Mouse (Mus musculus) G1E (cell line): ENCODE measurements around the gene P2rx1. TPM values are rescaled to one million over a fixed set of nuclear protein-coding genes. Genes with fewer than 3 reads are reported as not detected.

Source experiments
- ATAC-seq: 2 replicates; pipeline ENCODE4 v1.8.0; 2016; ENCODE audit warnings: mild to moderate bottlenecking; ENCODE audit not compliant: insufficient number of reproducible peaks, poor library complexity, low FRiP score, severe bottlenecking; ENCODE audit errors: extremely low read depth
- DNase-seq: peaks from one replicate; pipeline ENCODE4 v3.0.0; 2012; ENCODE audit warnings: low spot score
- H3K27me3 ChIP-seq: 2 replicates; pipeline ENCODE4 v1.6.1; 2012; ENCODE audit warnings: mild to moderate bottlenecking, low read length, inconsistent platforms; ENCODE audit not compliant: insufficient read depth
- H3K36me3 ChIP-seq: replicated peaks from 2 replicates; pipeline ENCODE3; 2012; ENCODE audit warnings: mild to moderate bottlenecking, inconsistent platforms
- H3K4me1 ChIP-seq: 2 replicates; pipeline ENCODE4 v1.6.1; 2012; ENCODE audit warnings: low read depth, low read length, inconsistent platforms, mixed read lengths; ENCODE audit not compliant: insufficient read depth
- H3K4me3 ChIP-seq: 2 replicates; pipeline ENCODE4 v1.5.1; 2012; ENCODE audit warnings: low read depth, mild to moderate bottlenecking, inconsistent platforms, low read length, moderate library complexity, mixed read lengths
- H3K9me3 ChIP-seq: replicated peaks from 2 replicates; pipeline ENCODE4 v1.6.1; 2012; ENCODE audit warnings: inconsistent platforms
- CTCF ChIP-seq: IDR thresholded peaks from 2 replicates; pipeline ENCODE4 v1.5.1; 2012; ENCODE audit warnings: low read depth, low read length, inconsistent platforms, mixed read lengths
- GATA1 ChIP-seq: IDR thresholded peaks from 2 replicates; pipeline ENCODE4 v1.6.1; 2012; ENCODE audit warnings: borderline replicate concordance, low read length, inconsistent platforms, mixed read lengths
- GATA2 ChIP-seq: IDR thresholded peaks from 2 replicates; pipeline ENCODE4 v1.6.1; 2012; ENCODE audit warnings: low read depth, low read length, inconsistent platforms, borderline replicate concordance
- POLR2AphosphoS5 ChIP-seq: IDR thresholded peaks from 2 replicates; pipeline ENCODE4 v1.6.1; 2012; ENCODE audit warnings: low read depth, low read length, inconsistent platforms; ENCODE audit not compliant: insufficient replicate concordance
- TAL1 ChIP-seq: conservative IDR thresholded peaks from 2 replicates; pipeline ENCODE4 v1.6.1; 2012; ENCODE audit warnings: low read depth, low read length, inconsistent platforms, mixed read lengths
- polyA plus RNA-seq: library from polyadenylated mRNA; stranded (reverse); fragments of >175 nt; gene quantifications from 2 replicates; pipeline ENCODE4 v1.2.3, GENCODE M21; 2012
- total RNA-seq, 2 experiments: library from RNA; stranded (forward) in 1 of 2; stranded (reverse) in 1 of 2; fragments of 200-1000 nt in 1 of 2; fragments of >200 nt in 1 of 2; fragmentation: Nextera tagmentation in 1 of 2; gene quantifications; 2 replicates each; pipeline ENCODE4 v1.2.3; 2014 to 2017

Gene P2rx1
- total and polyA plus RNA-seq, 3 experiments: 11.4 to 46.9 (median 14.8) TPM

DNA sequence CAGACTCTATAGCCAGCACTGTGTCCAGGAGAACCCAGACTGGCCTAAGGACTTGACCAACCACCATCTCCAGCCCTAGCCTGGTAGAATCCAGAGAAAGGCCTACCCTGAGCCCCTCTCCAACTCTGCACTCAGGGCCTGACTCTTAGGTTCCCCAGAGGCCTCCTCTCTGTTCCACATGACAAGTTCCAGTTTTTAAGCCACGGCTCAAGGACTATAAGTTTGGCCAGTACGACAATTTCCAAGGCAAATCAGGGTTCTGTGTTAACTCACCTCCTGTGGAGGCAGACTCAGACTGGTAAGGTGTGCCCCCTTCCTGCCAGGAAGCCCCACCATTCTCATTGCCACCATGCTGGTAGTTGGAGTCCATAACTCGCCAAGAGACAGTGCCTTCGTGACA lies 44.7 kb upstream of the P2rx1 start:
- Histone ChIP-seq H3K4me1 (peaks cover 57% of the 10 kb centered on the region), H3K4me3 (no peak overlapping the region), H3K36me3 (no peaks in the 10 kb centered on the region), H3K9me3 (no peaks in the 10 kb centered on the region; the same call in 1 of the 2 replicates), H3K27me3 (peaks cover 11% of the 10 kb centered on the region)
- DNase-seq (no peak), ATAC-seq (no peak)
- TF ChIP-seq CTCF (no peak), POLR2AphosphoS5 (no peak), GATA1 (no peak), TAL1 (no peak), GATA2 (no peak)

DNA sequence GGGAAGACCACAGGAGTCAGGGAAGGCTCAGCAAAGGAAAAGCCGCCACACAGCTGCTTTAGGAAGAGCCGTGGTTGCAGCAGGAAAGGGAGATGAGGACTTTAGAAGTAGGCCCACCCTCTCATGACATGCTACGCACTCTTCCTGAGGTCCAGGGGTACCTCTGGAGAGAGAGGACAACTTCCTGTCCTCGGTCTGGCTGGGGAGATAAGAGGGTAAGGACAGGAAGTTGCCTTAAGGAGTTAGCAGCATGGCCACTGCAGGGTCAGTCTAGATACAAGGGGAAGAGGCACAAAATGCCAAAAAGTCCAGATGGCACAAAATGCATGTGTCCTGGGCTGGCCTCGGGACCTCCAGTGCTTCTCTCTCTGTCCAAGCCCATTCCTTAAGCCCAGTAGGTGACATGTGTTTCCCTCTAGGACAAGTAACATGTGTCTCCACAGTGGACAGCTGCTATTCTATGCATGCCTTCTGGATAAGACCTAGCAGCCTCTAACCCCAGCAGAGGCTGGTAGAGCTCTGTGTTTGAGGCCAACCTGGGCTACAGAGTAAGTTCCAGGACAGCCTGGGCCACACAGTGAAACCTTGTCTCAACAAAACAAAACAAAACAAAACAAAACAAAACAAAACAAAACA lies 43.4 kb upstream of the P2rx1 start:
- H3K4me1 ChIP-seq: peaks cover 66% of the 10 kb centered on the region
- H3K27me3 ChIP-seq: peaks cover 18% of the 10 kb centered on the region
- no peaks in the 10 kb centered on the region for H3K9me3 ChIP-seq
- no peak for TF ChIP-seq GATA2
- no peak for TF ChIP-seq CTCF
- peak; percentile 55; the same call in 1 of the 2 replicates for TF ChIP-seq TAL1
- DNase-seq (peak; percentile 54), ATAC-seq (peak; percentile 87)
- no peaks in the 10 kb centered on the region for H3K36me3 ChIP-seq
- no peak overlapping the region; the same call in 1 of the 2 replicates for H3K4me3 ChIP-seq

DNA sequence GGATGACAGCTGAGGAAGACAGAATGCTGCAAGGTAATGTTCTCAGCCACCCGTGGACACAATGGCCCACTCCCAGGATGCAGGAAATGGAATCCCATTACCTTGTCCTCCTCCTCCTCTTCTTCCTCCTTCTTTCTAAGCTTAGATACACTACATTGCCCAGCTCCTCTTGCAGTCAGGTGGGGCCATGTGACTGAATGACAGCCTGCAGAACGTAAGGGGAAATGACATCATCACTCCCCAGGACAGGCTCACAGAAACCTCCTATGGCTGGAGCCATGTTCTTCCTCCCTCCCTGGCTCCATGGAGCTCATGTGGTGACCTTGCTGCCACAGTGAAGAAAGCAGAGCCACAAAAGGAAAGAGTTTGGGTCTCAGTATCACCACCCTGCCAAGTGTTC lies 41.6 kb upstream of the P2rx1 start:
- H3K9me3 ChIP-seq: no peaks in the 10 kb centered on the region
- TF ChIP-seq GATA1 (no peak), POLR2AphosphoS5 (no peak), CTCF (no peak), GATA2 (no peak), TAL1 (no peak)
- H3K27me3 ChIP-seq: peaks cover 34% of the 10 kb centered on the region
- H3K4me3 ChIP-seq: no peak overlapping the region
- ATAC-seq: no peak
- no peak for DNase-seq
- peaks cover 82% of the 10 kb centered on the region for H3K4me1 ChIP-seq
- H3K36me3 ChIP-seq: no peaks in the 10 kb centered on the region

DNA sequence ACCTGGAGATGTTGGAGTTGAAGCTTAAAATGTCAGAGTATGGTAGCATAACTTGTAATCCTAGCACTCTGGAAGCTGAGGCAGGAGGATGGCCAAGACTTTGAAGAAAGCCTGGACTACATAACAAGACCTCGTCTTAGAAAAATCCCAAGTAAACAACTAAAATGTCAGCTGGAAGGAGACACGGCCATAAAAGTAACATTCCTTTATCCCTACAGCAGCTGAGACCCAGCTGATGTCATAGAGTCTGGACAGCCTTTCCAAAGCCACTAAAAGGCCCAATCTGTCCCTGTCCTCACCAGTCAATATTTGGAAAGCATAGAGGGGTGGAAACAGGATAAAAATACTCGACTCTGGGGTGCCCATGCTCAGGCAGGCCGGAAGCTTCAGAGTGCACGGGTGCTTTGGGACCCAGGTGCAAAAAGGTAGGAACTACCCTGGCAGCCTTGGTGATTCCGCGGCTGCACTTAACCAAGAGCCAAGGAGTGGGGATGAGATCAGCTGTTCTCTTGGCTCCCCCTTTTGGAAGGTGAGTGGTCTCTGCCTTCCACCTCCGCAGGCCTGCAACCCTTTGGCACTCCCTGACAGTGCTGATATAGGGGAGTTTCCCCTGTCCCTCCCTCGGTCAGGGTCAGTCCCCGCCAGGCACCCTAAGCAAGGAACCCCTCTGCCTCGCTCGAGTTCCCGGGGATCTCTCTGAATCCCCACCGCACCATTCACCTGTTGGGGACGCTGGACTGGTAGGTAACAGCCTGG lies 38.8 kb upstream of the P2rx1 start:
- H3K4me1 ChIP-seq: peaks cover 72% of the 10 kb centered on the region

DNA sequence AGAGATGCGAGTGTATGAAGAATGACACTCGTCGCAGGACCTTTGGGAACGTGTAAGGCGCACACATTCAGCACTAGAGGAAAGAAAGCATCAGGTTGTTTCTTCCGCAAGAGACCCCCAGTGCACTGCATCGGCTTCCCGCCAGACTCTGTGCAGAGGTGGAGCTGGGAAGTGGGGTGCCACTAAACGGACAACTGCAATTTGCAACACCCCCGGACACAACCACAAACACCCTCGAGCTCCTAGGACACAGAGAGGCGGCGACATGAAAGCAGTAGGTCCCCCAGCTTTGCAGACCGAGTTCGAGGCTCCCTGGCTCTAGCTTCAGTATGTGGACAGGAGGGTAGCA lies 38.2 kb upstream of the P2rx1 start:
- ATAC-seq (no peak), DNase-seq (no peak)
- H3K9me3 ChIP-seq: no peaks in the 10 kb centered on the region
- peaks cover 14% of the 10 kb centered on the region for H3K36me3 ChIP-seq
- peaks cover 48% of the 10 kb centered on the region for H3K27me3 ChIP-seq
- H3K4me1 ChIP-seq: peaks cover 68% of the 10 kb centered on the region
- peak overlapping the region; percentile 73 for H3K4me3 ChIP-seq
- TF ChIP-seq CTCF (no peak), GATA1 (no peak), POLR2AphosphoS5 (no peak), GATA2 (no peak), TAL1 (no peak)

More for the DNA sequence above, 38.8 kb upstream of the P2rx1 start:
- Histone ChIP-seq H3K36me3 (peaks cover 10% of the 10 kb centered on the region), H3K9me3 (no peaks in the 10 kb centered on the region), H3K4me3 (peak overlapping the region; percentile 73), H3K27me3 (peaks cover 44% of the 10 kb centered on the region)
- TF ChIP-seq TAL1 (no peak), CTCF (no peak), GATA1 (no peak), POLR2AphosphoS5 (no peak), GATA2 (no peak)
- no peak for ATAC-seq
- no peak for DNase-seq
